Mouse (Mus musculus) 3T3-L1 (cell line): Measurements from ENCODE around the gene Grm8.

Experiments
- DNase-seq: peaks from one replicate; pipeline ENCODE4 v3.0.0-alpha.2; 2015; ENCODE audit warnings: low read depth, low spot score

Grm8 gene

DNA sequence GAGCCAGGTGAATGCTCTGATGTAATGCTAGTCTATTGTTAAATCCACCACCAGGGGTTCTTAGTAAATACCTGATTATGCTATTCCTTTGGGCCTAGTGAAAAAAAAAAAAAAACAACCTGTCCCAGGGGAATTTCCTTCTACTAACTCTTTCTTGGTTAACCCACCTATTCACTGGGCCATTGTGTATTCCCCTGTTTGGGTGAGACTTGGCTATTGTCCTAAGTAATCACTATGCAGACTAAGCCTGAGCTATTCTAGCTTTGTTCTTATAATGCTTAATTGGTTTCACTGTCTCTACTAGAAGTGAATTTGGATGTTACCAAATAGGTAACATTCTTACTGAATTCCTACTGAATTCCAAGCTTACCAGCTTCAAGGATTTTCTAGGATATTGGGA lies 872.4 kb downstream of the Grm8 start:
- no peak for DNase-seq

DNA sequence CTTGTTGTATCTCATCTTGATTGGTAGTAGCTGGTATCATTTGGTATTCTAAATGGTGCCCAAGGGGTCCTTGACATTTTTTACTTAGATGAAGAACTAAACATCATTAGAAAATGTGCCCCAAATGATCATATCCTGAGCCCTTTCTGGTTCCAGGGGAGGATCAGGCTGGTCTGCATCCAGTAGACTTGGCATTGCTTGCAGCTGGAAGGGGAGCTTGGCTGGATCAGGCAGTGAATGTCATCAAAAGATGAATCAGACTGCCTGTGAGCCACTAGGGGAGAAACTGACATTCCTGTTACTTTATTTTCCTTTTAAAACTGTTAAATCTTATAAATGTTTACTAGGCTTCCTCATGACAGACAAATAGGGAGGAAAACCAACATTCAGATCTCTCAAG lies 894.6 kb downstream of the Grm8 start:
- peak; percentile 2 for DNase-seq

DNA sequence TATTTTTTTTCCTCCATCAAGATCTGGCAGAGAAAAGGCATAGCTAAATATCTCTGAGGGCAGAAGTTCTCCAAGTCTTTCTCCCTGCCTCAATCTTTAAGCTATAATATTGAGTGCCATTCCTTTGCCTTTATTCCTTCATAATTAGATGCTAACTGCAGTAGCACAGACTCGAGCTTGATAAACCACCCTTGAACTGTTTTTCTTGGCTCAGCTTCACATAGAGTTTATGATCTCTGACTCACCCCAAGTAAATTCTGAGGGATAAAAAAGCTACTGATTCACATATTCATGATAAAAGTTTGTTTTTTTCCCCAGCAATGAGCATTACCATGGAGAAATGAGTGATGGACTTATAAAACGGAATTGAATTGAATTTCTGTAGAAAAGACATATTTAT lies 895.0 kb downstream of the Grm8 start:
- peak; percentile 34 for DNase-seq
